Mouse (Mus musculus) granulocyte monocyte progenitor cell, adult 5-6 weeks (primary cell): Measurements from ENCODE around the gene Scn4b. TPM values are rescaled to one million over a fixed set of nuclear protein-coding genes. Genes with fewer than 3 reads are reported as not detected.

Experiments used
- ATAC-seq: replicated peaks from 2 replicates; pipeline ENCODE4 v1.8.0; 2016; ENCODE audit warnings: mild to moderate bottlenecking, moderate TSS enrichment, inconsistent platforms; ENCODE audit not compliant: poor library complexity, severe bottlenecking
- total RNA-seq, 2 experiments: library from RNA; stranded (forward) in 1 of 2; stranded (reverse) in 1 of 2; fragments of 200-712, 200-1000 nt in 1 of 2; fragments of >200 nt in 1 of 2; fragmentation: Nextera tagmentation in 1 of 2; gene quantifications; 2 replicates each; pipeline ENCODE4 v1.2.3; 2014 to 2017

The Scn4b gene
- total RNA-seq, 2 experiments from 2014 or later = not detected

DNA sequence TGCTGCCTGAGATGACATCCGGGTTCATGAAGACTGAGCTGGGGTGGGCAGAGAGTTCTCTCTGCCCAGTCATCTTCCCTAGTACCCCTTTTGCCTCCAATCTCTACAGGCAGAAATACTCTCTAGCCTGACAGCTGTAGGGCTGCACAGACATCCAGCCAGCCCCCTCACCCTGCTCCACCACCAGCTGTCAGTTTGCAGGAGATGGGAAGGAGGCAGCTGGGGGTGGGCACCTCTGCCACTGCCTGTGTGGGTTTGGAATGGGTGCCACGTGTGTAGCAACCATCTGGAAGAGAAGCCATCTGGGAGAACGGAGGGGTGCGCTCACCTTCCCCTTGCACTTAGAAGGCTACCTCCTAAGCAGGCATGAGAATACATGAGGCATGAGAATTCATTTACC lies 47.1 kb downstream of the Scn4b start:
- no peak for ATAC-seq

DNA sequence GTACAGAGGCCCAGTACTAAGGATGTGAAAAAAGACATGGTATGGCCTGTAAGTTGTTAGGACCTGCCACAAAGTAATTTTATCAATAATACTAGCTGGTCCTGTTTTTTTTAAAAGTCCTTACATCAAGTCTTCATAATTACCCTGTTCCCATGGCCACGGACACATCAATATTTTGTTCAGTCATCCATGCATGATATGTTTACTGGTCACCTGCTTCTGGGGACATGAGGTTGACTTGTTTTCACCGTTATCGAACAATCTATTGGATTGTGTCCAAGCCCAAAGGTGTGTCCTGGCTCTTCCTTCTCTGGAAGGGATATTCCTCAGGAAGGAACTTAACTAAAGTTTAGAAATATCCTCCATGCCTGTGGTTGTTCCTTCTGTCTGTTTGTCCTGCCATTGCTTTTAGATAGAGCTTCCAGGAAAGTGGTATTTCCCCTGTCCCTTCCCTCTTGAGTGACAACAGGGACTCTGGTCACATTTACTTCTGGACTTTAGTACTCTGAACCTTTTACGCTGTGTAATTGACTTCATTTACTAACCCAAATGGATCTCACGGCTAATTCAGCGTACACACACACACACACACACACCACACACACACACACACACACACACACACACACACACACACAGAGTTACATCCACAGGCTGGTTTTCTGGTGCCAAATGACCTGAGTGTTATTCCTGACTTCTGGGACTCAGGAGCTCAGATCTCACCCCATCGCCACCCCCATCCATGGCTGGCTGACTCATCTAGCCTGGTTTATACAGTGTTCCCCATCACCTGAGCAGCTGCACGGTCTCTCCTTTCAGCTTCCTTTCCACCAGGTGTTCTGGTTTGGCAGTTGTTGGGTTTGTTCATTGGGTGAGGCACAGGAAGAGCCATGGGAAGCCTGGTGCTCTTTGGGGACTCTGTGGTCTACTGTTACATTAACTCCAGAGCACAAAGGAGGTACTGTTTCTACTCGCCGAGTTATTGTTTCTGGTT lies 50.7 kb downstream of the Scn4b start:
- no peak for ATAC-seq

- no peak for ATAC-seq
Observed at GRCm38 (mm10) chr9:45189661-45190174, 51.5 kb downstream of the Scn4b start.

- ATAC-seq = no peak
Observed at GRCm38 (mm10) chr9:45195468-45195867, 57.3 kb downstream of the Scn4b start.

- no peak for ATAC-seq
Observed at GRCm38 (mm10) chr9:45196125-45196830, 58.1 kb downstream of the Scn4b start.

DNA sequence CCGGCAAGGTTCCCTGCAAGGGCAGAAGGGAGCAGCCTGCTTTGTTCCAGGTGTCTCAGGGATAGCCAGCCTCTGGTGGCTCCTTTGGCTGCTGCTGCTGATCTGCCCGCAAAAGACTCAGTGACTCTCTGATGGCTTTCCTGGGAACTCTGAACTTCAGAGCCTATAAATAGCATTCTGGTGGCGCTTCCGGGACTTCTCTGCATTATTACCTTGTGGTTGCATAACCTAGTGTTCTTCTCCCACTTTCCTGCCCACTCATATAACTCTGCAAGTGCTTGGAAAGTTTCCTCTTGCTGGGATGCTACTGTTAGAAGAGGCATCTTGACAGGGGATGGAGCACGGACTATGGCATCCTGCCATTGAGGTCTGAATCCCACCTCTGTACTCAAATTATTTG lies 59.4 kb downstream of the Scn4b start:
- ATAC-seq = no peak

DNA sequence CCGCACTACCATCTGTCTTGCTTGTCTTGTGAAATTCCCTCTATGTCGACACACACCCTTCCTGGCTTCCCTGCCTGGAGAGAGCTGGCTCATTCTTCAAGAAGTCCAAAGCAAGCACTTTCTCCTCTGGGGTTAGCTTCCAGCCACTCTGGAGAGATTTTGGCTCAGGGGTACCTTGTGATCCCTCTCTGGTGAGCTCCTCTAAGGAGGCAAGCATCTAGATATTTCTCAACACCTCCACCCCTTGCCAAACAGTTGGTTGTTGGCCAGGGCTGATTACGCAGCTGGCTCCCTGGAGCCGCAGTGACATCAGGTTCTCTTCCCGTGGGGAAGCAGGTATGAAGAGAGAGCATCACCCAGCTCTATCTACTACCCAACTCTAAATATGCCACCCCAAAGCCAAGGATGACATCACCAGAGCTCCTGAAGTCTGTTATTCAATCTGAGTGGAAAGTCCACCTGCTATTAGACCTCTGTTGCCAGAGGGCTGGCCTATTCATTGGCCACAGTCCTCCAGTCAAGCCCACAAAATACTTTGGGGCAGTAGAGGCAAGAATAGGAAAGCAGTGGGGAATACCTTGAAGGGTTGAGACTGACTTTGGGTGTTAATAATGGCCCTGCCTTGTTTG lies 63.2 kb downstream of the Scn4b start:
- peak; percentile 67 for ATAC-seq

DNA sequence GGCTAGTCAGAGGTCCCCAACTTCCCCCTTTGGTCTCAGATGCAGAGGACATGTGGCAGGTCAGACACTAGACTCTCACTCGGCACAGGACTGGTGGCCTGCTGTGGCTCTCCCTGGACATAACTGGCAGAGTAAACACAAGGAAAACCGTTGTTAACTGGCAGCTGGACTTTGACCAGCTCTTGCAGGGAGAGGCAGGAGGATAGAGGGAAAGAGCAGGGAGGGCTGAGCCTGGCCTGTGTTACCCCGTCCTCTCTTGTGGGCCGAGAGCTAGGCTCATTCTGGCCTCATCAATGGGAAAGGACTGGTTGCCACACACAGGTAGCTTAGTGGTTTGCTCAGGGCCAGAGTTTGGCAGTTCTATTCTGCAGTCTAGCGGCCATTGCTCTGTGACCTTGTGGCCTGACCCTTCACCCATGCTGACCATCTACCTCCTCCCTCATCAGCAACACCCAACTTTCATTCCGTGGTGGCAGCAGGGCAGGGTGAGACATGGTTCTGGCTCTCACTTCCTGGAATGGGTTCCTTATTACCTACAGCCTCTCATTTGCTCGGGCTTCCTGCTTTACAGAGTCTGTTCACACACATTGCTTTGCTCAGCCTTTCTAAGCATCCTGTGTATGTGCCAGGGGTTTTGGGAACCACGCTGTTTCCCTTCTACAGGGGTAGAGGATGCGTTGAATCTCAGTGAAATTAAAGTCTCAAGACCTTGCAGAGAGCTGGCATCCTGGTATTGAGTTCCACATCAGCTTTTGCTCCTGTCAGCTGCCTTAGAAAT lies 64.0 kb downstream of the Scn4b start:
- peak; percentile 46 for ATAC-seq

Other genes starting within 250 kb of the Scn4b start
- 710 and 961 TPM in 2 replicates for gene Atp5l, start 217.7 kb upstream of the Scn4b start, total RNA-seq (2014; fragmentation: Nextera tagmentation)
- gene Atp5l, start 217.7 kb upstream of the Scn4b start, total RNA-seq (2017) = 149 and 237 TPM in 2 replicates
- gene Ube4a, start 172.8 kb upstream of the Scn4b start, total RNA-seq (2014; fragmentation: Nextera tagmentation) = 37.9 and 49.8 TPM in 2 replicates
- gene Ube4a, start 172.8 kb upstream of the Scn4b start, total RNA-seq (2017) = 25.6 and 28.5 TPM in 2 replicates
- gene Cd3g, start 158.0 kb upstream of the Scn4b start, total RNA-seq (2014; fragmentation: Nextera tagmentation) = not detected in 2 replicates
- not detected in 2 replicates for gene Cd3g, start 158.0 kb upstream of the Scn4b start, total RNA-seq (2017)
- not detected in 2 replicates for gene Cd3d, start 156.6 kb upstream of the Scn4b start, total RNA-seq (2014; fragmentation: Nextera tagmentation)
- 0.21 TPM in 1 of 2 replicates, not detected in the other for gene Cd3d, start 156.6 kb upstream of the Scn4b start, total RNA-seq (2017)
- gene Cd3e, start 128.8 kb upstream of the Scn4b start, total RNA-seq (2014; fragmentation: Nextera tagmentation) = not detected in 2 replicates
- gene Cd3e, start 128.8 kb upstream of the Scn4b start, total RNA-seq (2017) = not detected in 2 replicates
- not detected in 2 replicates for gene Mpzl2, start 98.6 kb upstream of the Scn4b start, total RNA-seq (2014; fragmentation: Nextera tagmentation)
- not detected in 2 replicates for gene Mpzl2, start 98.6 kb upstream of the Scn4b start, total RNA-seq (2017)
- 0.19 TPM in 1 of 2 replicates, not detected in the other for gene Mpzl3, start 83.2 kb upstream of the Scn4b start, total RNA-seq (2014; fragmentation: Nextera tagmentation)
- gene Mpzl3, start 83.2 kb upstream of the Scn4b start, total RNA-seq (2017) = 1.2 and 2.2 TPM in 2 replicates
- gene Jaml, start 59.2 kb upstream of the Scn4b start, total RNA-seq (2014; fragmentation: Nextera tagmentation) = 0.51 TPM in 1 of 2 replicates, not detected in the other
- gene Jaml, start 59.2 kb upstream of the Scn4b start, total RNA-seq (2017) = 2.4 and 3.4 TPM in 2 replicates
- gene Scn2b, start 20.6 kb upstream of the Scn4b start, total RNA-seq (2014; fragmentation: Nextera tagmentation) = not detected in 2 replicates
- gene Scn2b, start 20.6 kb upstream of the Scn4b start, total RNA-seq (2017) = not detected in 2 replicates
- gene BC049352, start 43.6 kb downstream of the Scn4b start, total RNA-seq (2014; fragmentation: Nextera tagmentation) = not detected in 2 replicates
- gene BC049352, start 43.6 kb downstream of the Scn4b start, total RNA-seq (2017) = not detected in 2 replicates
- not detected in 2 replicates for gene Tmprss4, start 65.7 kb downstream of the Scn4b start, total RNA-seq (2014; fragmentation: Nextera tagmentation)
- gene Tmprss4, start 65.7 kb downstream of the Scn4b start, total RNA-seq (2017) = not detected in 2 replicates
- gene Il10ra, start 130.8 kb downstream of the Scn4b start, total RNA-seq (2014; fragmentation: Nextera tagmentation) = 6.7 and 9.6 TPM in 2 replicates
- gene Il10ra, start 130.8 kb downstream of the Scn4b start, total RNA-seq (2017) = 7.6 and 9.8 TPM in 2 replicates
- gene Tmprss13, start 180.7 kb downstream of the Scn4b start, total RNA-seq (2014; fragmentation: Nextera tagmentation) = not detected in 2 replicates
- gene Tmprss13, start 180.7 kb downstream of the Scn4b start, total RNA-seq (2017) = not detected in 2 replicates
- not detected in 2 replicates for gene Fxyd6, start 231.8 kb downstream of the Scn4b start, total RNA-seq (2014; fragmentation: Nextera tagmentation)
- gene Fxyd6, start 231.8 kb downstream of the Scn4b start, total RNA-seq (2017) = not detected in 2 replicates